Mouse (Mus musculus): ENCODE measurements at regions not wholly inside any gene's neighbourhood (a gene's known extent, or its start where the extent isn't known, plus 50 kb on each side); places are given as distances from the start of the nearest gene placed in this dataset.

- peak; percentile 59 to 73 for DNase-seq
- intact Hi-C loops (cut with DNase I) = no loop called here
Measured at GRCm38 (mm10) chr1:190419709-190420108, 249.2 kb upstream of the Prox1 start.

DNA sequence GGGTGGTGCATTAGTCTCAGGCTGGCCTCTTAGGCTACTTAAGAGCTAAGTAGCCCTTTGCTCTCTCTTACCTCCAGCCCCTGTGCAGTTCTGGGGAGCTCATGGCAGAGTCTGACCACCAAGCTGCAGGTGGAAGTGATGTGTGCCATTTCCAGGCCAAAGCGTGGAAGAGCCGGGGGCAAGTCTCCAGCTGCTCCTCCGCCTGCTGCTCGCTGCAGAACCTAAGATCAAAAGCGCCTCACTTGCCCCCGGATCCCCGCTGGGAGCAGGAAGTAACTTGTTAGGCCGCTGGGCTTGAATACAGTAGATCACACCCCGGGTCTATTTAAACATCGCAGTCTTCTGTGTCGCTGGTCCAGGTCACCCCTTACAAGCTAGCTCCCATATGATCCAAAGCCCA lies 246.8 kb upstream of the Prox1 start:
- intact Hi-C loops (cut with DNase I) = no loop called here
- no peak for DNase-seq

- DNase-seq = no peak
- intact Hi-C loops (cut with DNase I) = no loop called here
Measured at GRCm38 (mm10) chr1:190411756-190412155, 241.2 kb upstream of the Prox1 start.

GRCm38 (mm10) chr1:190403335-190403734 lies 232.8 kb upstream of the Prox1 start:
- no peak for DNase-seq
- intact Hi-C loops (cut with DNase I) = no loop called here

GRCm38 (mm10) chr1:190398308-190398707 lies 227.8 kb upstream of the Prox1 start:
- intact Hi-C loops (cut with DNase I) = no loop called here
- DNase-seq = no peak

GRCm38 (mm10) chr1:190397811-190398210 lies 227.3 kb upstream of the Prox1 start:
- intact Hi-C loops (cut with DNase I) = no loop called here

DNA sequence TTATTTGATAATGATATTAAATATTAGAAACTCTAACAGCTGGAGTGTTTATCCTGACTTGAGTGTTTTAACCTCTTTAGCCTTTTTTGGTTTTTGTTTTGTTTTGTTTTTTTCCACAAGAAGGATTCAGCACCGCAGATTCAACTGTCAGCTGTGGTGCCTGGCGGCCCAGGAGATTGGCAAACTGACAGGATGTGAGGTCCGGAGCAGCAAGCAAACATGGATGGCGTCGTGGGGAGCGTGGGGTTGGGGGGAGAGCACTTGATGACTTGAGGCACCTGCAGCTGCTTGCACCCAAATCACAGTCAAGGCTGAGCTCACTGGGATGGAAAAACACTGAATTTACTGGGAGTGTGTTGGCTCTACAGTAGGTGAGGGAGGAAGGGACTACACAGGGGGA lies 222.5 kb upstream of the Prox1 start:
- no peak for DNase-seq
- intact Hi-C loops (cut with DNase I) = no loop called here

More at GRCm38 (mm10) chr1:190397811-190398210, 227.3 kb upstream of the Prox1 start:
- DNase-seq = no peak

DNA sequence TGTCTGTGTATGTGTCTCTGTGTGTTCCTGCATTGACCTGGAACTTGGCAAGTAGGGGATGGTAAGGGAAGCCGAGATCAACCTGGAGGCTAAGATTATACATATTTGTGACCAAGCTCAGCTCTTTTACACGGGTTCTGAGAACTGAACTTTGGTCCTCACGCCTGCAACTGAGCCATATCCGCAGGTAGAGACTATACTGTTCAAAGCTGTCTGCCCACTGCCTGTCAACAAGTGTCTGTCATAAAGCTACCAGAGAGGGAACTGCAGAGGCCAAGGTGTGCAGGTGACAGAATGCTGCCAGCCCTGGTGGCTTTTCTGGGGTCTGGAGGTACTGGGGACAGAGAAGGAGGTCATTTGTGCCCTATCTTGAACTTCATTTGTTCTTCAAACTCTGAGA lies 218.3 kb upstream of the Prox1 start:
- intact Hi-C loops (cut with DNase I) = no loop called here
- DNase-seq = no peak

DNA sequence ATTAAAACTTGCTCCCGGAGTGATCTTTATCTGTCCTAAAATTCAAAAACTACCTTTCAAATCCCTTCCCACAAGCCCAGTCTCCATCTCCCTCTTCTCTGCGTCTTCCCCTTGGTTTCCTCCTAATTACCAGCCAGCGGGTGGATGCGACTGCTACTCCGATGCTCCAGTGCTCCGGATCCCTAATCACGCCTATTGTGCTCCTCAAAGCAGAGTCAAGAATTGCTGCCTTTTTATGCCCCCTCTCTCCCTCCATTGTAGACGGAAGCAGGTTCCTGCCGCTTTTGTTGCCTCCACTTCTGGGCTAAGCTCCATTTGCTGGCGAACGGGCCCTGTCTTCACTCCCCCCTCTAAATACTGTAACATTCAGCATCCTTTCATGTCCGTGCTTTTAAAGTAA lies 214.0 kb upstream of the Prox1 start:
- intact Hi-C loops (cut with DNase I) = no loop called here
- no peak for DNase-seq

DNA sequence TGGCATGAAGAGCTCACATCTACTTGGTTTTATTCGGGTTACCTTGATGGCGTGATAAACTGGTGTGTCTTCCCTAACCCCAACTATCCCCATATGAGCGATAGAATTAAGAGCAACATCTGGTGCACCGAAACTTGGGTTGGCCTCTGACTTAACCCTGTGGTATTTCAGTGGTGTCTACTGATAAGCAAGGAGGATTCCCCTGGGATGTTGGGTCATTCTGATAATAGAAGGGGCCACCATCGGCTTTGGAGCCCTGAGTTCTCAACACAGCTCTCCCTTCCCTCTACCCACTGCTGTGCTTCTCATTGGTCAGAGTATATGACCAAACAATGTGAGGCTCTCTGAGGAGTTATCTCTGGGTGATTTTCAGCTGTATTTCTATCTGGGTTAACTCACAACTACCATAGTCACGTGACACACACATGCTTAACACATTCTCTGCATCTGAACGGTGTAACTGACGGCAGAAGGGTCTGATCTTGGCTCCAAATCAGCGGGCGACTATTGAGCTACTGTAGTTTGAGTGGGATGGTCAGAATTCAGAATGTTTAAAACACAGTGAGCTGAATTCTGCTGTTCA lies 212.8 kb upstream of the Prox1 start:
- intact Hi-C loops (cut with DNase I) = no loop called here

DNA sequence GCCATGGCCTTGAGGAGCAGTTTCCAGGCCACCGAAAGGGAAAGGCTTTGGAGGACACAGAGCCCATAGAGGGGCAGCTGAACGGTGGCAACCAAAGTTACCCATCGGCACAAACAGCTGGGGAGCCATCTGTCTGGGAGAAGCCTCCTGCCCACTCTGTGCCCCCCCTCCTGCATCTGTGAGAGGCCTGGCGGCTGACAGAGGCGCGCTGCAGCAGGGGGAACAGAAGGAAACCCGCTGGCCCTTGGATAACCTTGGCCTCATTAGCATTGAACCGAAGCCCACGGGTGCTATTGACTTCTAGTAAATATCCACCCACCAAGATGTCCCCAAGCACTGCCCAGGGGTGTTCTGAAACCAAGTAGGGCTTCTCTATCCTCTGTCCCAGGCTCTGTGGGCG lies 209.6 kb upstream of the Prox1 start:
- no peak for DNase-seq
- intact Hi-C loops (cut with DNase I) = no loop called here

More for the DNA sequence above, 212.8 kb upstream of the Prox1 start:
- no peak for DNase-seq

DNA sequence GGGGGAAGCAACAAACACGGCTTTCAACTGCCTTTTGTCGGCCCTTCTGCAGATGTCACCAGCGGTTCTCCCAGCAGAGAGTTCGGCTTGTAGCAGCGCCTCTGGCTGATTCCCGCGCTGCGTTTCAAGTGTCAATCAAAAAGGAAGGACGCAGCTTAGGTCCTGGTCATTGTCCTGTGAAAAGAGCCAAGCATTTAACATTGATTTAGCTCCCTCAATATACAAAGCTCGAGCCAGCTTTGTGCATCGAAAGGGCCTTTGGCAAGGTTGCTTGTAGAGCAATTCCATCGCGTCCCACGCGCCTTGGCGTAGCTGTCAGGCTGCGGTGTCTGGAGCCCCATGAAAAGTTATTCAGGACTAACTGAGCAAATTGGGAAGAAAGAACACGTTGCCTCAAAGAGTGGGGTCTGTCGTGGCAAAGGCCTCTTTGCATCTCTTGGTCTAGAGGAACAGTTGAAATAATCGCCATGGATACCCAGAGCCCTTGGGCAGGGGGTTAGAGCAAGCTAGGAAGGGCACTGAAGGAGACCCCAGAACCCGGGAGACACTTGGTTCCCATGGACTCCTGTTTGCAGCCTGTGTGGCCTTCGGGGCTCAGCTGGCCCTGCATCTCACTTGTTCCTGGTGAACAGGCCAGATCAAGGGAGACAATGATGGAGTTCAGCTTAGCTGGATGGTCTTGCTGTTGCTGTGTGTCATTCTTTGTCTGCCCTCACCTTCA lies 204.8 kb upstream of the Prox1 start:
- intact Hi-C loops (cut with DNase I) = no loop called here
- DNase-seq = no peak

DNA sequence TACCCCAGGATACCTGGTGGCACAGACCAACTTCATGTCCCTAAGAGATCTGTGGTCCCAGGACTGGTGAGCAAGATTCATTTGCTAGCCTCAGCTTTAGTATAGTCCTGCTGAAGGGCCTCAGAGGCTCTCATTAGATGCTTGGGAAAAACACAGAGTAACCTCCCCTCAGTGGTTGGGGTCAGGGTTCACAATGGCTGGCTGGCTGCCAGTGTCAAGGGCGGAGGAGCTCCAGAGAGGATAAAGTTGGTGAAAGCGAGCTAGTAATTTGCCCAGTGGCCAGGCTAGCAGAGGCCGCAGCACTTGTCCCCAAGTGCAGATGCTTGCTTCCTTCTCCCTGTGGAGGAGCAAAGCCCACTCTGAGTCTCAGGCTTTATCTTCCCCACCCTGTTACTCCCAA lies 203.8 kb upstream of the Prox1 start:
- DNase-seq = no peak

GRCm38 (mm10) chr1:190366631-190367030 lies 196.1 kb upstream of the Prox1 start:
- DNase-seq = no peak
- intact Hi-C loops (cut with DNase I) = no loop called here

More for the DNA sequence above, 203.8 kb upstream of the Prox1 start:
- intact Hi-C loops (cut with DNase I) = no loop called here

- intact Hi-C loops (cut with DNase I) = no loop called here
- DNase-seq = peak; percentile 67 to 69
Measured at GRCm38 (mm10) chr1:190365126-190365525, 194.6 kb upstream of the Prox1 start.

DNA sequence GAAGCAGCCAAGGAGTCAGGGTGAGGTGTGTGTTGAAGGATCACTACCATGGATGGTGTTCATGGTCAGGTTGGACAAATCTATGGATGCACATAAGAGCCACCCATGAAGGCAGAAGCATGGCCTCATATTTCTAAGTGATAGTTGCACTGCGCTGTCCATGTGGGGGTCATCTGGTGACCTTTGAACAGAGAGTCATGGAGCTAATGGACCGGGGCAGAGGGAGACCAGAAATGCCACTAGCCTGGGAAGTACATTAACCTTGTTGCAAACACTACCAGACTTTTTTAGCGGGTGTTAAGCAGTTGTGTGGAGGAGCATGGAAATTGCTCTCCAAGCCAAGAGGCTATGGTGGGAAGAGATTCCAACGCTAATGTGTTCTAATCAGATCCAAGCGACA lies 190.1 kb upstream of the Prox1 start:
- intact Hi-C loops (cut with DNase I) = no loop called here

GRCm38 (mm10) chr1:190357779-190358178 lies 187.3 kb upstream of the Prox1 start:
- DNase-seq = no peak
- intact Hi-C loops (cut with DNase I) = no loop called here

More for the DNA sequence above, 190.1 kb upstream of the Prox1 start:
- no peak for DNase-seq

DNA sequence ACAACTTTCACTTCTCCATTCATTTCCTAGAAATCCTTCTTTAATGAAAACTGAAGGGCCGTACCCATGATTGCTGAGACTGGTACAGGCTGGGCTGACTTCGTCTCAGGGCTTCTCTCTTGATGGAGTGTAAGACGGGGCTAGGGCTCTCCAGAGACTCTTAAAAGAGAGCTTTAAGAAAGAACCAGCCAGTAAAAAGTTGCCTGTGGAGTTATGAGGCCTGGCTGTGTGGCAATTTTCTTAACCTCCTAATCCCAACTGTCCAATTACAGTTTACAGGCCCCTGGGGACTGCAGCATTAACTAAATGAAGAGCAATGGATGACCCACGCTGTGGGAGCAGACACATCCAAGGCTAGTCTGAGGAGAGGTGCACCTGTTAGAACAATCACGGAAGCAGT lies 177.1 kb upstream of the Prox1 start:
- intact Hi-C loops (cut with DNase I) = no loop called here
- DNase-seq = no peak

GRCm38 (mm10) chr1:190340715-190341114 lies 170.2 kb upstream of the Prox1 start:
- intact Hi-C loops (cut with DNase I) = no loop called here

GRCm38 (mm10) chr1:190334471-190334870 lies 164.0 kb upstream of the Prox1 start:
- DNase-seq = no peak
- intact Hi-C loops (cut with DNase I) = no loop called here

More at GRCm38 (mm10) chr1:190340715-190341114, 170.2 kb upstream of the Prox1 start:
- no peak for DNase-seq

DNA sequence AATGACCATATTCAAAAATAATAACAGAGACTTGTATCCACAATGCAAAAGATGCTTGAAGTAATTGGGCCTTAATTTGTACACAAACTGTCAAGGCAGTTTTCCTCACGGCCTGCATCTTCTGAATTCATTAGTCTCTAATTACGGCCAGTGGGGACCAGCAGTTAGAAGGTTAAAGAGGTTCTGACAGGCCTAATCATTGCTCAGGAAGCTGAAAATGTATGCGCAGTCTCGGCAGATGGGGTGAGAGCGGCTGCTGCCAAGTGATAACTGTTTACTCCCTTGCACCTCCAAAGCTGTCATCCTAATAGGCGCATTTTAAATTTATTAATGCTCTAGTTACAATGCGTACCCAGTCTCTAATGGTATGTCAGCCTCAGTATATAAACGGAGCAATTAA lies 163.5 kb upstream of the Prox1 start:
- intact Hi-C loops (cut with DNase I) = no loop called here
- no peak for DNase-seq

GRCm38 (mm10) chr1:190332001-190332400 lies 161.5 kb upstream of the Prox1 start:
- intact Hi-C loops (cut with DNase I) = no loop called here

GRCm38 (mm10) chr1:190324562-190324961 lies 154.0 kb upstream of the Prox1 start:
- intact Hi-C loops (cut with DNase I) = no loop called here

More at GRCm38 (mm10) chr1:190332001-190332400, 161.5 kb upstream of the Prox1 start:
- DNase-seq = no peak

More at GRCm38 (mm10) chr1:190324562-190324961, 154.0 kb upstream of the Prox1 start:
- DNase-seq = no peak

All from heart, postnatal 10 days (tissue).